18 mouse cellular contexts compared by ENCODE assay signal in genomic region chr6:6357477-6357876, GRCm38 (mm10).
DNase-seq lines count a peak whose midpoint lies in the region; ATAC-seq and TF ChIP-seq lines count a peak whose summit lies in the region.
"Had no signal": no experiment of that assay in that cellular context is flagged by ENCODE, and none has a peak within 500 bp of the region (broad histone marks: within the 10 kb centered on the region; RNA-seq: fewer than 3 reads in every experiment).

No protein-coding gene starts in this region.

- H3K4me2 ChIP-seq in forebrain, embryonic 14.5 days (ENCODE audit: low read length) = no peak overlapping the region
- no peak overlapping the region for H3K4me2 ChIP-seq in forebrain, embryonic 11.5 days (ENCODE audit: low read depth, low read length, severe bottlenecking)
- H3K4me2 ChIP-seq in lung, embryonic 14.5 days = no peak overlapping the region
- H3K4me2 ChIP-seq in neural tube, embryonic 12.5 days (replicated peaks) = no peak overlapping the region
- no peak overlapping the region for H3K4me2 ChIP-seq in neural tube, embryonic 14.5 days (ENCODE audit: low read depth, low read length)
- H3K4me2 ChIP-seq: embryonic facial prominence, embryonic 12.5 days; hindbrain, embryonic 15.5 days had no signal

- H3K36me3 ChIP-seq in forebrain, embryonic 14.5 days (ENCODE audit: control insufficient read depth, insufficient read depth, low read length) = no peaks in the 10 kb centered on the region
- no peaks in the 10 kb centered on the region for H3K36me3 ChIP-seq in forebrain, embryonic 11.5 days (ENCODE audit: control insufficient read depth, insufficient read depth, low read length)
- H3K36me3 ChIP-seq in lung, embryonic 14.5 days (ENCODE audit: insufficient read depth) = no peaks in the 10 kb centered on the region
- H3K36me3 ChIP-seq in neural tube, embryonic 12.5 days = no peaks in the 10 kb centered on the region
- H3K36me3 ChIP-seq in neural tube, embryonic 14.5 days (ENCODE audit: control insufficient read depth, insufficient read depth, low read length) = no peaks in the 10 kb centered on the region
- H3K36me3 ChIP-seq: embryonic facial prominence, embryonic 12.5 days; heart, embryonic 10.5 days; hindbrain, embryonic 15.5 days had no signal

- H3K27ac ChIP-seq in forebrain, embryonic 14.5 days (ENCODE audit: low read depth, low read length) = no peak overlapping the region
- H3K27ac ChIP-seq in forebrain, embryonic 11.5 days (ENCODE audit: low read depth, low read length) = no peak overlapping the region
- H3K27ac ChIP-seq in lung, embryonic 14.5 days (ENCODE audit: low read depth) = no peak overlapping the region
- no peak overlapping the region for H3K27ac ChIP-seq in neural tube, embryonic 12.5 days
- no peak overlapping the region for H3K27ac ChIP-seq in neural tube, embryonic 14.5 days (ENCODE audit: low read depth, low read length)
- H3K27ac ChIP-seq: embryonic facial prominence, embryonic 12.5 days; heart, embryonic 10.5 days; hindbrain, embryonic 15.5 days had no signal

- 20% methylated on average over 2 of the region's 2 CpGs for WGBS in forebrain, embryonic 14.5 days
- 69% methylated on average over 2 of the region's 2 CpGs for WGBS in forebrain, embryonic 11.5 days
- WGBS in lung, embryonic 14.5 days = 35% methylated on average over 2 of the region's 2 CpGs
- 49% methylated on average over 2 of the region's 2 CpGs for WGBS in neural tube, embryonic 12.5 days
- 22% methylated on average over 2 of the region's 2 CpGs for WGBS in neural tube, embryonic 14.5 days

- H3K9ac ChIP-seq in forebrain, embryonic 14.5 days (ENCODE audit: low read length) = no peak overlapping the region
- H3K9ac ChIP-seq in forebrain, embryonic 11.5 days (ENCODE audit: low read length) = no peak overlapping the region
- no peak overlapping the region for H3K9ac ChIP-seq in lung, embryonic 14.5 days
- H3K9ac ChIP-seq in neural tube, embryonic 12.5 days = no peak overlapping the region
- H3K9ac ChIP-seq in neural tube, embryonic 14.5 days (replicated peaks; ENCODE audit: low read depth, low read length) = no peak overlapping the region
- H3K9ac ChIP-seq: embryonic facial prominence, embryonic 12.5 days; hindbrain, embryonic 15.5 days had no signal

- no peaks in the 10 kb centered on the region for H3K4me1 ChIP-seq in forebrain, embryonic 14.5 days (ENCODE audit: control insufficient read depth, insufficient read depth, low read length)
- H3K4me1 ChIP-seq in forebrain, embryonic 11.5 days (replicated peaks; ENCODE audit: control insufficient read depth, insufficient read depth, low read length) = no peaks in the 10 kb centered on the region
- no peaks in the 10 kb centered on the region for H3K4me1 ChIP-seq in lung, embryonic 14.5 days (ENCODE audit: insufficient read depth)
- no peaks in the 10 kb centered on the region for H3K4me1 ChIP-seq in neural tube, embryonic 12.5 days
- no peaks in the 10 kb centered on the region; the same call in 1 of the 2 replicates for H3K4me1 ChIP-seq in neural tube, embryonic 14.5 days (ENCODE audit: control insufficient read depth, insufficient read depth, low read length)
- H3K4me1 ChIP-seq: hindbrain, embryonic 15.5 days had no signal

- no peaks in the 10 kb centered on the region for H3K27me3 ChIP-seq in forebrain, embryonic 14.5 days (replicated peaks; ENCODE audit: control insufficient read depth, insufficient read depth, low read length)
- no peaks in the 10 kb centered on the region for H3K27me3 ChIP-seq in forebrain, embryonic 11.5 days (ENCODE audit: control insufficient read depth, insufficient read depth, low read length)
- no peaks in the 10 kb centered on the region for H3K27me3 ChIP-seq in lung, embryonic 14.5 days (ENCODE audit: insufficient read depth, low read length)
- no peaks in the 10 kb centered on the region for H3K27me3 ChIP-seq in neural tube, embryonic 12.5 days (replicated peaks)
- no peaks in the 10 kb centered on the region for H3K27me3 ChIP-seq in neural tube, embryonic 14.5 days (ENCODE audit: control insufficient read depth, insufficient read depth, low read length)
- H3K27me3 ChIP-seq: embryonic facial prominence, embryonic 12.5 days; hindbrain, embryonic 15.5 days had no signal

- TF ChIP-seq CTCF in lung, embryonic 14.5 days (IDR thresholded peaks at IDR 0.05; ENCODE audit: low read depth) = no peak

- no peak overlapping the region for H3K4me3 ChIP-seq in forebrain, embryonic 14.5 days (ENCODE audit: low read depth, low read length)
- no peak overlapping the region for H3K4me3 ChIP-seq in forebrain, embryonic 11.5 days (ENCODE audit: low read depth, low read length)
- H3K4me3 ChIP-seq in lung, embryonic 14.5 days (ENCODE audit: low read depth, low read length) = no peak overlapping the region
- H3K4me3 ChIP-seq in neural tube, embryonic 12.5 days = no peak overlapping the region
- no peak overlapping the region for H3K4me3 ChIP-seq in neural tube, embryonic 14.5 days (ENCODE audit: low read depth, low read length)
- H3K4me3 ChIP-seq: embryonic facial prominence, embryonic 12.5 days; heart, embryonic 10.5 days; hindbrain, embryonic 15.5 days had no signal

- H3K9me3 ChIP-seq in forebrain, embryonic 14.5 days (replicated peaks; ENCODE audit: control insufficient read depth, low read length) = no peaks in the 10 kb centered on the region
- H3K9me3 ChIP-seq in forebrain, embryonic 11.5 days (ENCODE audit: control insufficient read depth, low read length) = no peaks in the 10 kb centered on the region
- H3K9me3 ChIP-seq in lung, embryonic 14.5 days (ENCODE audit: low read depth, low read length) = no peaks in the 10 kb centered on the region
- no peaks in the 10 kb centered on the region for H3K9me3 ChIP-seq in neural tube, embryonic 12.5 days
- H3K9me3 ChIP-seq in neural tube, embryonic 14.5 days (ENCODE audit: control insufficient read depth, low read length) = no peaks in the 10 kb centered on the region
- H3K9me3 ChIP-seq: embryonic facial prominence, embryonic 12.5 days; heart, embryonic 10.5 days; hindbrain, embryonic 15.5 days had no signal

- peak; percentile 67 for DNase-seq in forebrain, embryonic 14.5 days (ENCODE audit: low spot score)
- no peak for DNase-seq in forebrain, embryonic 11.5 days (ENCODE audit: low spot score)
- peak; percentile 20 for DNase-seq in lung, embryonic 14.5 days
- DNase-seq in lung, adult 18-20 months = no peak
- no peak for DNase-seq in neural tube, embryonic 10.5 days (ENCODE audit: extremely low spot score, low spot score)
- DNase-seq in heart, postnatal 4 days = no peak
- DNase-seq: adrenal gland, postnatal 10 days; cerebellum, adult 11-12 months; cerebellum, adult 9-10 months; cerebellum, postnatal 25 days; gastrocnemius, postnatal 10 days; heart, adult 18-20 months; heart, postnatal 10 days had no signal

- peak; percentile 67 for ATAC-seq in forebrain, embryonic 14.5 days
- no peak for ATAC-seq in forebrain, embryonic 11.5 days (replicated peaks; ENCODE audit: low FRiP score)
- ATAC-seq in lung, embryonic 14.5 days (ENCODE audit: insufficient read depth) = no peak
- ATAC-seq in neural tube, embryonic 12.5 days (ENCODE audit: low FRiP score, low read depth) = peak; percentile 65; the same call in 1 of the 2 replicates
- peak; percentile 66 for ATAC-seq in neural tube, embryonic 14.5 days (ENCODE audit: low read depth)

Comparison
In these comparisons a context has a peak if more than half of its experiments do, and no peak if none do; other contexts are left out.
1. ATAC-seq: peak in forebrain, embryonic 14.5 days (single experiment), neural tube, embryonic 12.5 days (single experiment) and neural tube, embryonic 14.5 days (single experiment); none in forebrain, embryonic 11.5 days (single experiment) and lung, embryonic 14.5 days (single experiment).
2. DNase-seq: peak in forebrain, embryonic 14.5 days (single experiment) and lung, embryonic 14.5 days (single experiment); none in forebrain, embryonic 11.5 days (single experiment), lung, adult 18-20 months (0 of 2), neural tube, embryonic 10.5 days (single experiment) and heart, postnatal 4 days (single experiment).